Mouse (Mus musculus) myocyte (in vitro differentiated cells): ENCODE results near the gene Fstl3.

Experiments used
- CEBPB ChIP-seq: IDR thresholded peaks from 2 replicates; pipeline ENCODE4 v1.6.1; 2011; ENCODE audit warnings: mild to moderate bottlenecking, moderate library complexity; ENCODE audit not compliant: poor library complexity, insufficient read depth, severe bottlenecking
- E2F4 ChIP-seq: IDR thresholded peaks from one replicate; pipeline ENCODE4 v1.6.1; 2011; ENCODE audit warnings: mild to moderate bottlenecking, control low read depth, moderate library complexity; ENCODE audit not compliant: insufficient read depth
- MAX ChIP-seq: IDR thresholded peaks from one replicate; pipeline ENCODE4 v1.6.1; 2011; ENCODE audit warnings: low read depth, mild to moderate bottlenecking, control low read depth
- MYOD1 ChIP-seq, 3 experiments: IDR thresholded peaks; one replicate each; pipeline ENCODE4 v1.6.1; 2011; ENCODE audit warnings: control low read depth in 2 of 3, low read depth in 2 of 3, mild to moderate bottlenecking in 2 of 3, moderate library complexity in 1 of 3; ENCODE audit not compliant: insufficient read length in 2 of 3, control insufficient read depth in 1 of 3
- MYOG ChIP-seq, 3 experiments: IDR thresholded peaks; one replicate each; pipeline ENCODE4 v1.6.1; 2011; ENCODE audit warnings: control low read depth in 2 of 3, low read depth in 2 of 3, mild to moderate bottlenecking in 2 of 3; ENCODE audit not compliant: insufficient read length in 2 of 3, control insufficient read depth in 1 of 3, insufficient read depth in 1 of 3
- POLR2A ChIP-seq: IDR thresholded peaks from one replicate; pipeline ENCODE4 v1.6.1; 2011; ENCODE audit warnings: low read depth, mild to moderate bottlenecking, control low read depth, moderate library complexity; ENCODE audit not compliant: insufficient read length
- POLR2AphosphoS2 ChIP-seq: IDR thresholded peaks from one replicate; pipeline ENCODE4 v1.6.1; 2011; ENCODE audit warnings: low read depth, control low read depth; ENCODE audit not compliant: insufficient read length
- SRF ChIP-seq: IDR thresholded peaks from one replicate; pipeline ENCODE4 v1.6.1; 2011; ENCODE audit warnings: low read depth; ENCODE audit not compliant: control insufficient read depth, insufficient read length
- TCF12 ChIP-seq: IDR thresholded peaks from one replicate; pipeline ENCODE4 v1.6.1; 2011; ENCODE audit warnings: mild to moderate bottlenecking, control low read depth; ENCODE audit not compliant: poor library complexity, insufficient read depth, severe bottlenecking
- TCF3 ChIP-seq: IDR thresholded peaks from one replicate; pipeline ENCODE4 v1.6.1; 2011; ENCODE audit warnings: low read depth, control low read depth; ENCODE audit not compliant: insufficient read length
- USF1 ChIP-seq: IDR thresholded peaks from one replicate; pipeline ENCODE4 v1.6.1; 2011; ENCODE audit warnings: low read depth, mild to moderate bottlenecking, control low read depth, moderate library complexity

- TF ChIP-seq E2F4 (no peak), MAX (no peak), POLR2A (no peak), POLR2AphosphoS2 (no peak), CEBPB (no peak), MYOD1 (IDR thresholded peaks at IDR 0.05; ENCODE audit: control insufficient read depth in 1 of 3, insufficient read length in 2 of 3, low read depth in 2 of 3) (no peak), TCF3 (no peak), TCF12 (no peak), SRF (no peak), MYOG (IDR thresholded peaks at IDR 0.05; ENCODE audit: control insufficient read depth in 1 of 3, insufficient read depth in 1 of 3, insufficient read length in 2 of 3, low read depth in 2 of 3) (no peak), USF1 (no peak)
Measured at GRCm38 (mm10) chr10:79820782-79821181, 43.7 kb downstream of the Fstl3 start, which contains the start of gene Misp.
